Mouse (Mus musculus): ENCODE measurements at regions not wholly inside any gene's neighbourhood (a gene's known extent, or its start where the extent isn't known, plus 50 kb on each side); places are given as distances from the start of the nearest gene placed in this dataset.

GRCm38 (mm10) chrX:10770575-10770974, 55.8 kb downstream of the Mid1ip1 start:
- DNase-seq (ENCODE audit: low read depth, low spot score) = no peak

GRCm38 (mm10) chrX:10775714-10776515, 61.1 kb downstream of the Mid1ip1 start:
- no peak for DNase-seq (ENCODE audit: low read depth, low spot score)

DNA sequence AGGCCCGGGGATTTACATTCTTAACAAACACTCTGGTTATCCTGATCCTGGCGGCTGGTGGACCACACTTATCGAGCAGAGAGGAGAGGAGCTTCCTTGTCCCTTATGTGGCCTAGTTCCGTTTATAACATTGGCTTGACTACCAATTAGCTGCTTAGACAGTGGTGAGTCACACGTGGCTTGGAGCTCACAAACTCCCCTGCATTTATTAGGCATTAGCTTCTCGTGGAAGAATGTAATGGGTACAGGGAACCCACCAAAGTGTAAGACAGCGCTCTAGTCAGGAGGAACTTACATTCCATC, 61.7 kb downstream of the Mid1ip1 start:
- no peak for DNase-seq (ENCODE audit: low read depth, low spot score)

DNA sequence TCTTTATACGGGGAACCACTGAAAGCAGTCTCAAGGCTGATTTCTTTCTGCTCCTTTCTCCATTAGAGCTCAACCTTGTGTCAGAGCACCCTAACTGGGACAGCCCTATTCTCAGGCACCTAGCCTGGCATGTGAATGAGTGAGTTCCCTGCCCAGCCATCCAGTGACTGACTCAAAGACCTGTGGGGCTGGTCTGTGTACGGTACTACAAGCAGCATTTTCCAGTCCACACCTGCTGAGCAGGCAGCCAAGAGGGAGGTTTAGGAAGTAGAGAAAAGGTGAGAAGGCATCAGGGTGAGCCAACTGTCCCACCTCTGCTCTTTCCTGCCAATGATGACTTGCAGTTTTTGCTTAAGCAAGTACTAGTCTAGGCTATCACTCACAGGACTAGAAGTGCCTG, 63.2 kb downstream of the Mid1ip1 start:
- DNase-seq (ENCODE audit: low read depth, low spot score) = no peak

- no peak for DNase-seq (ENCODE audit: low read depth, low spot score)
Observed at GRCm38 (mm10) chrX:10786359-10786758, 71.5 kb downstream of the Mid1ip1 start.

DNA sequence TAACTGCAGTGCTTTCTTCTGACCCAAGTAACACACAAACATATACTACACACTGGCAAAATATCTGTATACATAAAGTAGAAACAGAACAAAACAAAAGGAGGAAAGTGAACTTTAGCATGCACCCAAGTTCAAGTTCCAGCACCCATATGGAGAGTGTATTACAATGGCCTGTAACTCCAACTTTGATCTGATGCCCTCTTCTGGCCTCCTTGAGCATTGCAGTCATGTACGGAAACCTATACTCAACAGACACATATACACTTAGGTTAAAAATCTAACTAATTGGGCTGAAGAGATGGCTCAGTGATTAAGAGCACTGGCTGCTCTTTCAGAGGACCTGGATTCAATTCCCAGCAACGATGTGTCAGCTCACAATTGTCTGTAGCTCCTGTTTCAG, 72.2 kb downstream of the Mid1ip1 start:
- DNase-seq (ENCODE audit: low read depth, low spot score) = no peak

DNA sequence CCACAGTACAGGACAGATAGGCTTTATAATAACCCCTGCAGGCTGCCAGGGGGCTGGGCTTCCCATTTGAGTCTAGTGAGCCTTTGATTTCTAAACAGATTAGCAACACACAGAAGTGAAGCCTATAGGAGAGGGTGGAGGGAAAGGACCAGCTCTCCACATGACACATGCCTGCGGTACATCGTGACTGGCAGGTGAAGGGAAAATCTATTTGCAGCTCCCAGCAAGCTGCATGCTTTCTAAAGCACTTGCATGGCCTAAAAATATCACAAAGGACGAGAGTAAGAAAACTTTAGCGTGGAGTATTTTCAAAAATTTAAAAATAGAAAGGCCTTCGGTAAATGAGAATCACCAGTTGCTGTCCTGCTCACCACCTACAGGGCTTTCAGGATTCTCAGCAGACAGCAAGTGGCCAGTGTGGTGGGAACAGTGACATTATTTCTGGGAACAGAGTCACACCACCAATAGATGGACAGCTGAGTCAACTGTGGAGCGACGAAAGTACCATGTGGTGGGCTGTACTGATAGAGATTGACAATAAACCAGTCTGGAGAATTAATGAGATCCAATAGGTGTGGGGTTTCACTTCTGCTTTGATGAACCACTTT, 105.6 kb downstream of the Mid1ip1 start:
- DNase-seq (ENCODE audit: low read depth, low spot score) = no peak

DNA sequence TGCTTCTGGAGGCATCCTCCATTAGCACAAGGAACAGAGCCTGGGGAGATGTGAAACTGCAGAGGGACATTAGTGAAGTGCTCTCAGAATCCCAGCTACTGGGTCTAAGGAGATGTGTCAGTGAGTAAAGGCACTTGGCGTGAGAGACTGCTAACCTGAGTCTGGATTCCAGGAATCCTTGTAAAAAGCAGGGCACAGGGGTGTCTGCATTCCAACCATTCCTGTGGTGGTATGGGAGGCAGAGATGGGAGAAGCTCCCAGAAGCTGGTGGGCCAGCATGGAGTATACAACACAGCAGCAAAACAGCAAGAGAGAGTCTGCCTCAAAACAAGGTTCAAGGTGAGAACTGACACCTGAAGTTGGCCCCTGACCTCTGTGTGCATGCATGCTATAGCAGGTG, 118.9 kb downstream of the Mid1ip1 start:
- DNase-seq (ENCODE audit: low read depth, low spot score) = peak; percentile 0

DNA sequence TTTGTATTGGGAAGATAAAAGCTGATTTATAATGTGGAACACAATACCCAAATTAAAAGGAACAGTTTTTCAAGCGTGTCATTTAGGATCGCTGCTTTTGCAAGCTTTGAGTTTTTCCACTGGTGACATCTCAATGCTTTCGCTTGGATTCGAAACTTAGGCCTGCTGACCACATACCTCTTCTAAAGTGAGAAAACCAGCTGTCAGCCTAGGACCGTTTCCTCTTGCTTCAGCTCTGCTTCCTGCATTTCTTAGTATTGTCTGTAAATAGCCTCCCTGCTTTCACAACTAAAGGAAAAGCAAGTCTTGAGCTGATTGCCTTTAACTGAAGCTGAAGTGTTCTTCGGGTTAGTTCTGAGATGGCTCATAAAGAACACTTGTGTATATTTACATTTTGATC, 142.3 kb downstream of the Mid1ip1 start:
- no peak for DNase-seq (ENCODE audit: low read depth, low spot score)

- no peak for DNase-seq (ENCODE audit: low read depth, low spot score)
Observed at GRCm38 (mm10) chrX:10857668-10858067, 142.9 kb downstream of the Mid1ip1 start.

- no peak for DNase-seq (ENCODE audit: low read depth, low spot score)
Observed at GRCm38 (mm10) chrX:10871613-10872012, 156.8 kb downstream of the Mid1ip1 start.

GRCm38 (mm10) chrX:10877856-10878255, 163.0 kb downstream of the Mid1ip1 start:
- peak; percentile 84 for DNase-seq (ENCODE audit: low read depth, low spot score)

DNA sequence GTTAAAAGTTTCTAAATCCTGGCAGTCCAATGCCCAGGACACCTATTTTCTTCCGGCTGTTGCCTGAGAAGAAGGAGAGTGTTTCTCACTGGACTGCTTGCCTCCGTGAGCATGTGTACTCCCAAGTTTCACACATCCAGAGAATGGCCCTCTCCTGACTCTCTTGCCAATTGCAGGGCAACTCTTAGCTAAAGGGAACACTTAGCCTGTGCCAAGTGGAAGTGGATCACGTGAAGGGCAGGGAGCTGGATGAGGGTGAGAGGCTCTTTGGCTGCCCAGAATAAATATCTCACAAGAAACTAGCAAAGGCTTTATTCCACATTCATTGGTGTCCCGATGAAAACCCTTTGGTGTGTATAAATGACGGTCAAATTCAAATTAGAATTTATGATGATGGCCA, 164.1 kb downstream of the Mid1ip1 start:
- DNase-seq (ENCODE audit: low read depth, low spot score) = no peak

GRCm38 (mm10) chrX:10883729-10884464, 169.1 kb downstream of the Mid1ip1 start:
- DNase-seq (ENCODE audit: low read depth, low spot score) = no peak

DNA sequence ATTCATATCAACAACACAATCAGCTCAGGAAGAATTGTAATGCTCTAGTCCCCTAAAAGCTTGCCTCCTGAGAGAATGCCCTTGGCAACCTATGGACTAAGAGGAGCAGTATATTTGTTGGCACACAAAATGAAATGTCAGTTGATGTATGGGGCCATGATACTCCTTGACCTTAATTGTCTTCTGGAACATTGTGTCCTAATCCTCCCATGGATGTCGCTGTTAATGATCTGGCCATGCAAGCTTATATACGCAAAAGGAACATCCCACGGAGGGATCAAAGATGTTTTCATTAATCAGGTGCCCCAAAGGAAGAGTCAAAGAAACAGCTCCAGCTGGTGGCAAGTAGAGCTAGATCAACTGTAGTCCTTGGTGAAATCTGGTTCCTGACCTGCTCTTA, 178.0 kb downstream of the Mid1ip1 start:
- no peak for DNase-seq (ENCODE audit: low read depth, low spot score)

- no peak for DNase-seq (ENCODE audit: low read depth, low spot score)
Observed at GRCm38 (mm10) chrX:10896193-10896955, 181.6 kb downstream of the Mid1ip1 start.

- no peak for DNase-seq (ENCODE audit: low read depth, low spot score)
Observed at GRCm38 (mm10) chrX:10902686-10903085, 187.9 kb downstream of the Mid1ip1 start.

GRCm38 (mm10) chrX:10904072-10904471, 189.3 kb downstream of the Mid1ip1 start:
- no peak for DNase-seq (ENCODE audit: low read depth, low spot score)

DNA sequence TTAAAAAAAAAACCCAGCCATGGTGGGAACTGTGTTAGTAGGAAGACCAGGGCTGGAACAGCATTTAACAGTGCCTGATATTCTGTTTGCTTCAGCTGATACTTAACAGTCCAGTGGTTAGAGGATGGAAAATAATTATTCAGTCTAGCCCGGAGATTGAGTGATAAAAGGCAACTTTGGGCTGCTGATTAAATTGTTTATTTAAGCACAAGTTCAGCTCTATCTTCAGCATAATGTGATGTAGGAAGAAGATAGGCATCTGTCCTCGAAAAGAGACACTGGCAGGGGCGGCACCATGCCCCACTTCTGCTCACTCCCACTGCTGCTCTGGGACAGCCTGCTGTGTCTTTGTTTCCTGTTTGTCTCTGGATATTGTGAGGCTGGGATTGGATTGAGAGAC, 190.1 kb downstream of the Mid1ip1 start:
- no peak for DNase-seq (ENCODE audit: low read depth, low spot score)

DNA sequence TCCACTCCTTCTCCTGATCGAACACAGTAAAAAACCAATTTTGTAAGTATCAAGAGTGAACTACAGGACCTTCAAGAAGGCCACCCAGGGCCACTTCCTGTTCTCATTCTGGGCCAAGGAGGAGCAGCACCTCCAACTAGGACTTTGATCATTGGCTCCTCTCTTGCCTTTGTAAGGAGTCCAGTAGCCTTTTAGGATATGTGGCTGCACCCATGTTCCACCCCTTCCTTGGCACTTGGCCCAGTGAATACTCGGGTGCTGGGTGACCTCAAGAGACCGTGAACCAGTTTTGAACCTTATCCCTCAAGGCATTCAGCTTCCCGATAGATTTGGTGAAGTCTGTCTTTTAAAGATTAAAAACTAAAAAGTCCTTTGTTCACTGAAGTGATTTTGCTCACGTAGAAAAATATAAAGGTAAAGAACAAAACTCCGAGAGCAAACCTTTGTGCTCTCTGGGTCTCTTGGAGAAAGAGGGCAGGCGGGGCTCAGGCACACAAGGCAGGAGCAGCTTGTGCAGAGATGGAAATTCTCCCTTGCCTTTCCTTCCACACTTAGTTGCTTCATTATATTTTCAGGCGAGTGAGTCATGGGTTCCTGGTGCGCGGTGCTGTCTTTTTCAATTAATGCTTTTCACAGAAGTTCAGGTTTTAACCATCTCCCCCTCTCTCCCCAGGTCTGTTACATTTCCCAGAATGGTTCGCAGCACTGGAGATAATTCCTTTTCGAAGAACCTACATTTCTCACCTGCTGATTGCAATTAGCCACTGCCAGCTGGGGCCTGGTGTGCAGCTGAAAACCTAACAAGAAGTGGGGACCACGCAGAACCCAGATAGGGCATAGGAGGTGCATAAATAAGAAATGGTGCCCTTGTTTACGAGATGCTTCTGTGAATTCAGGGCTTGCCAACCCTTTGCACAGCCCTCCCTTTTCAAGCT, 196.6 kb downstream of the Mid1ip1 start:
- no peak for DNase-seq (ENCODE audit: low read depth, low spot score)

Measured in forelimb bud, embryonic 11.5 days (tissue).